Mouse (Mus musculus): ENCODE results near the gene Zfp282. TPM values are rescaled to one million over a fixed set of nuclear protein-coding genes. Genes with fewer than 3 reads are reported as not detected.
A peak's percentile ranks its signal among the peaks of the same experiment; 100 is the strongest.
"Not testable (repeated sequence)": the region's sequence is repeated elsewhere in the genome, so short reads cannot be mapped to it uniquely, and the experiment has no call there.

The Zfp282 gene
- 1 to 10 TPM; 4.4 to 4.5 TPM for total RNA-seq (2021)
- long read RNA-seq, experiment 1, full-length matches to known transcripts, result 3 of 5 reads
- long read RNA-seq, experiment 1, partial matches to known transcripts, result 1 of 5 reads
- long read RNA-seq, experiment 1, other reads (novel, unspliced or antisense), result 1 of 5 reads
- long read RNA-seq, experiment 2, full-length matches to known transcripts, result 1 of 3 reads
- long read RNA-seq, experiment 2, partial matches to known transcripts, result 1 of 3 reads
- long read RNA-seq, experiment 2, other reads (novel, unspliced or antisense), result 1 of 3 reads

DNA sequence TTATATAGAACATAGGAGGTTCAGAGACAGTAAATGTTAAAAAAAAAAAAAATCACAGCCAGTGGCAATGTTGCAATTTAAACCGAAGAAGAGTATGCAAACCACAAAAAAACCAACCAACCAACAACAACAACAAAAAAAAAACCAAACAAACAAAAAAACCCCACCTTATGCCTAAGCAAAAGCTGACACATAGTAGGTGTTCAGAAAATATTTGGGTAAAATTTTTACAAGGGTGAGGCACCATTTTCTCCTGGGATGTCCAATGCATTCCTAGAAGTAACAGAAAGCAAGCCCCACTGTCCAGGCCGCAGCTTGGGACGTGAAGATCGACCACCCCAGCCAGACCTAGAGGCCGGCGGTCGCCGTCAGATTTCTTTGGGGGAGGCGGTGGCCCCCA is at the start of gene Zfp282:
TSS of gene Zfp282 (plus strand) at position 147 of the 400 bp plus-strand sequence.
- no peak for DNase-seq

DNA sequence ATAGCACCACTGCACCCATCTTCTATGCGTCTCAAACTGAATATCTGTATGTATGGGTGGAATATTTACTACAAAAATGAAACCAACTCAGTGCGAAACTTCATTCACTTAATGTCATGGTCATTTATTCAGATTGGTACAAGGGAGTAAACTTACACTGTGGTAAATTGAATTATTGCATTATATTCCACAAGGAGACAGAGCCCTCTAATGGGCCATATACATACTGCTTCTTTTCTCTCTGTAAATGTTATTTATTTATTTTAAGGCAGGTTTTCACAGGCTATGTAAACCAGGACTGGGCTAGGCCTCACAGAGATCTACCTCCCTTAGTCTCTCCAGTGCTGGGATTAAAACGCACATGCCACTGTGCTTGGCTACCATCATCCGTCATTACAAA is 49.5 kb upstream of the Zfp282 start:
- DNase-seq, result no peak

DNA sequence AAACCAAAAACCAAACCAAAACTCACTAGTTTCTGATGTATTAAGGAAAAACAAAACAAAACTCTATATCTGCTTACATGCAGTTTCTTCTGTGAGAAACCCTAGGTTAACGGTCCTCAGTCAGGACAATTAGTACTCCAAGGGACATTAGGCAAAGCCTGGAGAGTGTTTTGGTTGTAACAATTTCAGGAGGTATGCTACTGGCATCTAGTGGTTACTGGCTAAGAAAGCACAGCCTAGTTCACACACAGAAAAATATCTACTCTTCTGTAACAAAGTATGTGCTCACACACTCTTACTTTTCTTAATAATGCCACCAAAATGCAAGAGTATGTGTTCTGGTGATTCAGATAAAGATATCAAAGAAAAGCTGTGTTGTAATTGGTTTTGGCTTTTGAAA is 48.1 kb upstream of the Zfp282 start:
- no peak for DNase-seq

DNA sequence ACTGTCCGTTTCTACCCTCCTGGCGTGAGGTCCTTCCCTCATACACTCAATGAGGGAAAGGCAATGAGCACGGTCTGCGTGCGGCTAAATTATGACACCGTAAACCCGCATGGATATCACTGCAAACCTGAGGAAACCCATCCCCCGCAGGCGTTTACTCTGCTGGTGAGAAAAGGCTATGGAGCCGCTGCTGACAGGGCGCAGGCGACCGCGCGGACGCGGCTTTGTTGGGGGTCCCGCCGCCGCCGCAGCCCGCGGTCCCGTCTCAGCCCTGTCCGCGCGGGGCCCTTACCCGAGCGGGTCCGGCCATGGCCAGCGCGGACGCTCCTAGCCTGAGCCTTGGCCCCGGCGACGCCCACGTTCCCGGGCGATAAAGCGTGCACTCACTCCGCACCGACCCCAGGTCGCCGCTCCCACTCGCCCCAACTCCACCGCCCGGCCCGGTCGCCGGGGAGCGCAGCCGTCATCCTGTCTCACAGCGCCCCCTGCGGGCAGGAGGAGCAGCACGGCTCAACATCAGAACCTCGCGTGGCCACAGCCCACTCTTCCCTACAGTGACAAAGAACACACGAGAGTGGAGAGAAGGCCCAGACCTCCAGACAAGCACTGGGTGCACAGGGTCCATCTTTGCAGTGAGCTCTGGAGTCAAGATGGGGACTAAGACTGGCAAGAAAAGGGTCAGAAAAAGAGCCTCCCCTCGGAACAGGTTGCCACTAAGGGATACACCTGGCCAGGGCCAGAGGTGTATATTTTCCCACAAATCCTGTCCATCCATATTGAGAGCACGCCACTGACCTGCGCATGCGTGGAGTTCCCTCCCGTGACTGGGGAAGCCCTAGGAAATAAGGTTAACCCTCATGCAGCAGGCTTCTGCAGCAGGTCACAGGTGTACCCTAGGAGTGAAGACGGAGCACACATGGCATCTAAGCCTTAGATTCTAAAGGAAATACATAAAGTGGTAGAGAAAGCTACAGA is 46.6 kb upstream of the Zfp282 start, which contains the start of gene Zfp786:
TSS of gene Zfp786 (minus strand) at position 764 of the 975 bp plus-strand sequence.
- peak; percentile 93 to 95 for DNase-seq

DNA sequence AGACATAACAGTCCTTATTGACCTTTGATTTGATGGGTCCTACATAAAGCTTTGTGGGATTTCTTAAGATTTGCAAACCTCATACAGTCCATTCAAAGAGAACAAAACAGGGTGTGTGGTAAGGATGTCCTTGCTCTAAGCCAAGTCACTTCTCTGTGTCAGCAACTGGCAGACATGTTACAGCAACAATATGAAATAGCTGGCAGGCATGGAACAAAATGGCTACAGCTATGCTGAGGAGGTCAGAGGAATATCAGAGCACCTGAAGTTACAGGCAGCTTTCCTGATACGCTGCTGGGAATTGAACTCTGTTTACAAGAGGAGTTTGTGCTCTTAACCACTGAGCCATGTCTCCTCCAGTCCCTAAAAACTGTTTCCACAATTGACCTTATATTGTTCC is 44.8 kb upstream of the Zfp282 start:
- no peak for DNase-seq

DNA sequence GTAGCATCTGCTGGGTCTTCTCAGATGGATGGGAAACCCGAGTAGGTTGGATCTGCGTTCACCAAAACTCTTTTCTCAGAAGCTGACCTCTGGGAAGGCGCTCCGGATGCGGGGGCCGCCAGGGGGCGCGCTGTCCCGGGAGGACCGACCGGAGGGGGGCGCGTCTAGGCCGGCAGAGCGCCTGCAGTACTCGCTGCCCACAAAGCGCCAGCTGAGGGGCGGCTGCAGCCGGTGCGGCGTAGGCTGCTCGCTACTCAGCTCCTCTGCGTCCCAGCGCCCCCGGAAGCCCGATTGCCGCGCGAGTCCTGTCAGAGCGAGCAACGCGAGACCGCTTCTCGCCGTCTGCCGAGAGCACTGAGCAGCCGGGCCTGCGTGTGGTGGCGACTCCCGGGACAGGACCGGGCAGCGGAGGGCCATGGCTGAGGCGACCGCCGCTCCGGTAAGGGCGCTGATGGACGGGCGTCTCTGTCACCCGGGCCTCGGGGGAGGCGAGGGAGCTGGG is 41.5 kb upstream of the Zfp282 start, which contains the start of gene Zfp398:
TSS of gene Zfp398 (plus strand) at position 180 of the 502 bp plus-strand sequence.
- peak; percentile 95 for DNase-seq

DNA sequence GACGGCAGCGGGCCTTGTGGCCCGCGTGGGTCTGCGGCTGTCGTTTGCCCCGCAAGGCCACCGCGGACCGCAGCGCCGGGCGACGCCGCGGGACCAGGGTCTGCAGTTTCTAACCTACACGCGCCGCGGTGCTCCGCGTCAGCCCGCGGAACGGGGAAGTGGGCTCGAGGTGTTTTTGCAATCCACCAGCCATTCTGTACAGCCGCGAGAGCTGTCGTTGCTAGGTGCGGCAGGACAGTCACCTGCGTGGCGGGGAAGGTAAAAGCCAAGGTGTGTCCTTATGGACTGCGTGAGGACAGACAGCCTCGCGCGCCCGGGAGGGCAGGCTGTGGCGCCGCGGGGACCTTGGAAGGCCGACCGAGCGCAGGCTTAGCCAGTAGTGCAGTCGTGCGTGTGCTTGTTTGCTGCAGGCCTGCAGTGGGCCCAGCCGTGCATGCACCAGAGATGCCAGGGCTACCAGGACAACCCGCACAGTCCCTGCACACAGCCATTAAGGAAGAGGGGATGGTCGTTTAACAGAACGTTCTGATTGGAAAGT is 41.0 kb upstream of the Zfp282 start:
- DNase-seq, result peak in 1 of 2 experiments; percentile 66

DNA sequence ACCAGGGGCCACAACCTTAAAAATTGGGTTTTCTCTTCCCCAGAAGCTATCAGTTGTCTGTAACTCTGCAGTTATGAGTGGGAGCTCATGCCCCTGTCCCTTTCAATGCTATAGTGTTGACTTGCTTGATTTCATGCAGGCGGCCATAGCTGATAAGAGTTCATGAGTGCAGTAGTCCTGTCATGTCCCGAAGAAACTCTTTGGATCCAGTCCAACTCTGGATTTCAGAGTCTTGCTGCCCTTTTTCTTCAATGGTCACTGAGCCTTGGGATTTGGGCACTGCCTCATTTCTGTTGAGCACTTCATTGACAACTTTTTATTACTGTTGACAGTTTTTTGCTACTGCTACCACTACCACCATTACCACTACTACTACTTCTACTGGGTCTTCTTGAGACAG is 39.4 kb upstream of the Zfp282 start:
- DNase-seq, result no peak

DNA sequence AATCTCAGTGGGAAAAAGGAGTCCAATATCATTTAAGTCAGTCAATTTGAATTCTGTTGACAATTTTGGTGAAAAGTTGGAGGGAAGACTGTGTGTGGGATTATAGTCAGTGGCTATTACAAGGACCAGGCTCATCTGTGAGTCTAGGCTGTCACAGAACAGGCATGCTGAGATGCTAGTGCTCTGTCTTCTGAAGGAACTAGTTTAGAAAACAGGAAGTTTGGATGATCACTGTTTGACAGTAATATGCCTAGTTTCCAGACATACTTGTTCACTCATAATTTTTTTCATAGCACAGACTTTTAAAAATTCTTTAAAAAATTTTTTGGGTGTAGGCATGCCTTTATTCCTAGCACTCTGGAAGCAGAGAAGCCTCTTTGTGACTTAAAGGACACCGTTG is 35.9 kb upstream of the Zfp282 start:
- no peak for DNase-seq

DNA sequence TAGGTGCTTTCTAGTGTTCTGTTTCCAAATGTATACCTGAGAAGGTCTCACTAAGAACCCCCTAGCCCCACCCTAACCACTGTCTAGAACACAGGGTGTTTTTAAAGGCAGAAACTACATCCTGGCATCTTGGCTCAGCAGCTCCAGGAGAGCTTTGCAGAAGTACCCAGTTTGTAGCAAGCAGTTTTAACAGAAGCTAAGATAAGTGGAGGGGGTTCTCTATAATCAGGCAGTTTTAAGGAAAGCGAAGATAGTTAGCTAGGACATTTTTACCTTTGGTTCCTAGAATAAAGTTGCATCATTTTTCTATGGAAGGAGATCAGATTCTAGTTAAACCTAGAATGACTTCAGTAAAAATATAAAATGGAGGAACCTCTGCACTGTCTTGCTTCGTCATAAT is 35.2 kb upstream of the Zfp282 start:
- no peak for DNase-seq

DNA sequence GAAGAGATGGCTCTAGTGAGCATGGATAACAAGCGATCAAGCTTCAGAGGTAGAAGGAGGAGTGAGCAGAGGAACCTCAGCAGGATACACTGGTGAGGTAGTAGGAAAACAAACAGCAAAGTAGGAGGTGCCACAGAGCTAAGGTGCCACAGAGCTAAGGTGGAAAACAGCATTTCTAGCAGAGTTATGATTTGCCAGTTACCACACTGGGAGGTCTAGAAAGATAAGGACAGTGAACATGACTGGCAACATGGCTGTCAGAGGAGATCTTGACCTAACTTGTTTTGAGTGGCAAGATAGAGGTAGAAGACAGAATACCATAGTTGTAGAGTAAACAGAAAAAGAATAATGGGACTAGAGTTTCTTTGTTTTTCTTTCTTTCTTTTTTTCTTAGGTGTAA is 34.7 kb upstream of the Zfp282 start:
- no peak for DNase-seq

DNA sequence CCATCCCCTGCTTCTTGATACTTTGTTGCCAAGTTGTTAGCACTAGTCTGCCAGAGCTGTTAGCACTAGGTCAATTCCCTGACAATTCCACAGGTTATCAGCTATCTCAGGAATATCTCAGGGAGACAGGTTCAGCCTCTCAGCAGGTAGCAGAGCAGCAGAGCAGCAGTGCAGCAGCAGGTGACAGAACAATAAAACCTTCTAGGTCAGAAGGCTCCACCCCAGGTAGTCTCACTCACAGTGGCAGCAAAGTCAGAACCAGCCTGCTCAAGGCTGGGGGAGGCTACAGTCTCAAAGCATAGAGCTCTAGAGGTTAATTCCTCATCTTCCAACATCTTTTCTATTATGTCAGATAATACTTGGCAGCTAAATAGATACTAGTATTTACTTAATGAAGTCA is 31.2 kb upstream of the Zfp282 start:
- no peak for DNase-seq

DNA sequence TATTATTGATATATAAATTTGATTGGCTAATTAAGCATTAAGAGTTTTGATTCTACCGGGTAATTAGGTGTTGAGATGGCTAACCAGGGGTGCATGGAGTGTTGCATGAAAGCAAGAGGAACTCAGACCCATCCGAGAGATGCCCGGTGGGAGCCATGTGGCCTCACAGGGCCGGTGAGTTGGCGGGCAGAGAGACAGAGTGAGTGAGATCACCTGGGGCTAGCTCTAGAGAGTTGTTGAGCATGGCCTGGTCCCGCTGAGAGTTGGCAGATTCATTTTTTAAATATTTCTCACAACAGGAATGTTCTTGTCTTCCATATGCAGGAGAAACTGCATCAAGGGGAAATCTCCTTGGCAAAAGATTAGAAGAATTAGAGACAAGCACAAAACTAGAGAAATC is 19.8 kb upstream of the Zfp282 start:
- DNase-seq, result no peak

DNA sequence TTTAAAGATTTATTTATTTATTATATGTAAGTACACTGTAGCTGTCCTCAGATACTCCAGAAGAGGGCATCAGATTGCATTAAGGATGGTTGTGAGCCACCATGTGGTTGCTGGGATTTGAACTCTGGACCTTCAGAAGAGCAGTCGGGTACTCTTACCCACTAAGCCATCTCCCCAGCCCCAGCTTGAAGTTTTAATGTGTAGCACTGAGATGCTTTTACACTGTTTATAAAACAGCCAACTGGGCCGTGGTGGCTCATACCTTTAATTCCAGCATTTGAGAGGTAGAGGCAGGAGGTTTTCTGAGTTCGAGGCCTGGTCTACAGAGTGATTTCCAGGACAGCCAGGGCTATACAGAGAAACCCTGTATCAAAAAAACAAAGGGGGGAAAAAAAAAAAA is 19.3 kb upstream of the Zfp282 start:
- DNase-seq, result not testable (repeated sequence)

DNA sequence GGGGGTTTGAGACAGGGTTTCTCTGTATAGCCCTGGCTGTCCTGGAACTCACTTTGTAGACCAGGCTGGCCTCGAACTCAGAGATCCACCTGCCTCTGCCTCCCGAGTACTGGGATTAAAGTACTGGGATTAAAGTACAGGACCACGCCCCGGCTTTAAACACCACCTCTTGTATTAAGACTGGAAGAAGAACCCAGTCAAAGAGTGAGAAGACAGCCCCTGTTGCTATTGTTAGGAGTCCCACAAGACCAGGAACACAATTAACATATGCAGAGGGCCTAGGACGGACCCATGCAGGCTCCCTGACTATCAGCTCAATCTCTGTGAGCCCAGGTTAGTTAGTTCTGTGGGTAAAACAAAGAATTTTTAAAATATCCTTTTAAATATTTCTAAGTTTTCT is 4.7 kb upstream of the Zfp282 start:
- no peak for DNase-seq

DNA sequence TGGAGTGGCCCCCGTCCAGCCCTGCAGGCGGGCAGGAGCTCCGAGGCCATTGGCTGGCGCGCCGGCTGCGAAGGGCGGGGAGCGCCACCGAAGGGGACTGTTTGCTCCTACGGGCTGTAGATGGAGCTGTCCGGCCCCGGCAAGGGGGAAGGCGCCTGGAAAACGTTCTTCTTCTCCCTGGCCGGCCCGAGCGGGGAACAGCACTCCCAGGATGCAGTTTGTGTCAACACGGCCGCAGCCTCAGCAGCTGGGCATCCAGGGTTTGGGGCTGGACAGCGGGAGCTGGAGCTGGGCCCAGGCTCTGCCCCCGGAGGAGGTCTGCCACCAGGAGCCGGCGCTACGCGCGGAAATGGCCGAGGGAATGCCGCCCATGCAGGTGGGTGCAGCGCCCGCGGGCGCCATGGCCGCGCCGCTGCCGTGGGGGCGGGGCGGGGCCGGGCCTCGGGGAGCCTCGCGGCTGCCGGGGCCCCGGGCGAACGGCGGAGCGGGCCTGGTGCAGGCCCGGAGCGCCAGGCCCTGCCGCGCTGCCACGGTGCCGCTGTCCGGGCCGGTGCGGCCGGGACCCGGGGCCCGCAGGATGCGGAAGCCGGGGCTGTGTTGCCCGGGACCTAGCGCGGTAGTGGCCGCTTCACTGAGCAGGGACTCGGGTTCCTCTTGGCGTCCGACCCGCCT is 593 bp downstream of the Zfp282 start:
- DNase-seq, result peak; percentile 92 to 95

DNA sequence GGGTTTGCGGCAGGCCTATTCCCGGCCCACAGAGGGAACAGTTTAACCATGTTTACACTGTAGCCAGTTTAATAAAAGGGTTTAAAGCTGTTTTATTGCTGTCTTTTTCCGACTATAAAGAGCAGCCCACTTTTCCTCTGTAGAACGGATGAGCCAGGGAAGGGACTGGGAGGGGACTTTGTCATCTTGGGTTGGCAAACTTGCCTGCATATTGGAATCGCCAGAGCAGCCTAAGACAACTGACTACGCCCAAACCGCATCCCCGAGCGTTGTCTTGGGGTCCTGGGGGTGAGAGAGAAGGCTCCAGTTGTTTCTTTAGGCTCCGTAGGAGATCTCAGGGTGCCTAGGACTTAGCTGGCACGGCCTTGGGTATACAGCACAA is 1.1 kb downstream of the Zfp282 start:
- DNase-seq, result no peak

DNA sequence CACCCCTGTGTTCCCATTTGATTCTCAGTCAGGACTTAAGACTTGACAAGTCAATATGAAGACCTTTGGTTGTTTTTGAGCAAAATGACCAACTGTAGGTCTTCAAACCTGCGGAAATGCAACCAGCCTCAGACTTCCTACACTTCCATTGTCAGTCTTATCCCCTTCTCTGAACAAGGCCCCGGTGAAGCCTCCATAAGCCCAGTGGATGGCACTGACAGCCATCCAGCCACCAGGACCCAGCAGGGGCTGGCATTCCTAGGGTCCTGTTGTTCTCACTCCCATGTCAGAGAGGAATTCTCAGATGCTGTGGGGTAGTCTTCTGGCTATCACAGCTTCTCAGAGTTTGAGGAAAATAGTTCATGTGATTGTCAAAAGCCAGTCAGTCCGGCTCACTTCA is 1.6 kb downstream of the Zfp282 start:
- no peak for DNase-seq

DNA sequence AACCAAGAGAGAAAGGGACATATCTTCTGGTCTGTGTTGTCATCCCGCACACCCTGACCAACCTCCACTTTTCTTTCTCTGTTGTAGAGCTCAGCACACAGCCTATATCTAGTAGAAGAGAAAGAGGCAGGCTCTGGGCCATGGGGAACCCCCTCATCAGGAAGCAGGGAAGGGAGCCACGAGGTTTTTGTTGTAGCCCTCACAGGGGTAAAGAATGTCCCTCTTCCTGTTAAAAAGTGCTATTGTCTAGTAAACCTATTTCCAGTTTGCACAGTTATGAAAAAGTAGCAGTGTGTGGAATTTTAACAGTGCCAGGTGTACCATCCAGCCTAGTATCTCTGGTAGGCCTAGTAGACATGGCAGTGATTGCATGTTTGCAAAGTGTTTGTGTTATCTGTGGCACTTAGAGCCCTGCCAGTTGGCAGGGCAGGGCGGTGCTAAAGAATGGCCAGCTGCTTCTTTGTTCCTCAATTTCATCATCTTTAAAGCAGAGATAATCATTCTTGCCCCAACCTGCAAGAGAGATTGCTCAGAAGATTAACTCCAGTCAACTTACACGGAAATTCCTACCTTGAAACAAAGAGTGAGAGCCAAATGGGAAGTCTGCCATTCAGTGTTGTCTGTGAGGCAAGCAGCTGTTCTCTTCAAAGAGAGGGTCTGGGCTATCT is 2.2 kb downstream of the Zfp282 start:
- DNase-seq, result peak in 1 of 2 experiments; percentile 12

DNA sequence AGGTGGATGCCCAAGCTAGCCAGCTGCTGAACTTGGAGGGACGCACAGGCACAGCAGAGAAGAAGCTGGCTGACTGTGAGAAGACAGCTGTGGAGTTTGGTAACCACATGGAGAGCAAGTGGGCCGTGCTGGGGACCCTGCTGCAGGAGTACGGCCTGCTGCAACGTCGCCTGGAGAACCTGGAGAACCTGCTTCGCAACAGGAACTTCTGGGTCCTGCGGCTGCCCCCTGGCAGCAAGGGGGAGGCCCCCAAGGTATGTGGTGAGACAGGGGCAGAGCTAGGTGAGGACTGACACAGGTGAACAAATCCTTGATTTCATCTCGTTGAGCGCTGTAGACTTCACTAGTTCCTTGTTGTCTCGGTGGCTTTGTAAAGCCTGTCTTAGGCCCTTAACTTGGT is 3.2 kb downstream of the Zfp282 start:
- DNase-seq, result no peak

DNA sequence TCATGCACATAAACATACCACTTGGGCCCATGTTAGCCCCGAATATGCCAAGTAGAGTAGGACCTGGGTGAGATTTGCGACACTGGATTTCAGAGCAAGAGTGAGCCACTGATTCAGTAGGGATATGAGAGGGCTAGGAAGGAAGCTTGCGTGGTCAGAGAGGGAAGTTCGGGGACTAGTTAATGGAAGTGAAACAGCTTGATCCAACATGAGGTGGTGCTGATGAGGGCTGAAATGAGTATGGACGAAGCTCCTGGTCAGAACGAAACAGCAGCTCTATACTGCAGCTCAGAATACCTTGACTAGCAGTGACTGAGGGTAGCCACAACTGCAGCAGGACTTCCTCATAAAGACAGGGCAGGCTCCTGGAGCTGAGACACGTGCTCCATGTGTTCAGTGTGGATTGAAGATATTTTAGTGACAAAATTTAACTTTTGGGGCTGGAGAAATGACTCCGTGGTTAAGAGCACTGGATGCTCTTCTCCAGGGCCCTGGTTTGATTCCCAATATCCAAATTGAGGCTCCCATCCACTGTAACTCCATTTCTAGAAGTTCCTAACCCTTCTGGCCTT is 11.9 kb downstream of the Zfp282 start:
- no peak for DNase-seq
